Mouse (Mus musculus) cerebellum, adult 2 months (tissue): ENCODE data around the gene Xpr1.

Experiments
- CTCF ChIP-seq: fragments of 200-500 bp; IDR thresholded peaks from 2 replicates; pipeline ENCODE4 v1.5.1; 2011; ENCODE audit warnings: low read depth, mild to moderate bottlenecking, control low read depth, low read length, moderate library complexity, borderline replicate concordance; ENCODE audit not compliant: insufficient read depth
- POLR2A ChIP-seq: fragments of 200-500 bp; IDR thresholded peaks from 2 replicates; pipeline ENCODE4 v1.6.1; 2011; ENCODE audit warnings: low read length, control low read depth, borderline replicate concordance; ENCODE audit not compliant: insufficient read depth

- TF ChIP-seq CTCF (no peak), POLR2A (peak; percentile 61)
Measured at GRCm38 (mm10) chr1:155416701-155417677, at the start of gene Xpr1.
